Mouse (Mus musculus): ENCODE results near the gene Clasp1. TPM values are rescaled to one million over a fixed set of nuclear protein-coding genes. Genes with fewer than 3 reads are reported as not detected.
"Not testable (repeated sequence)": the region's sequence is repeated elsewhere in the genome, so short reads cannot be mapped to it uniquely, and the experiment has no call there.

The Clasp1 gene
- polyA plus RNA-seq, 1 experiment from 2014 or later, result 117 TPM

- Histone ChIP-seq H3K4me1 (replicated peaks) (no peaks in the 10 kb centered on the region), H3K27me3 (no peaks in the 10 kb centered on the region), H3K9ac (no peak overlapping the region), H3K27ac (no peak overlapping the region), H3K9me3 (no peaks in the 10 kb centered on the region), H3K4me3 (no peak overlapping the region), H3K4me2 (no peak overlapping the region), H3K36me3 (peaks cover 94% of the 10 kb centered on the region)
- ATAC-seq (ENCODE audit: low FRiP score), result no peak
Measured at GRCm38 (mm10) chr1:118564561-118564960, 175.7 kb downstream of the Clasp1 start.

- ATAC-seq (ENCODE audit: low FRiP score), result no peak
- Histone ChIP-seq H3K9me3 (no peaks in the 10 kb centered on the region), H3K4me1 (replicated peaks) (no peaks in the 10 kb centered on the region), H3K27me3 (no peaks in the 10 kb centered on the region), H3K27ac (no peak overlapping the region), H3K36me3 (peaks cover 94% of the 10 kb centered on the region), H3K9ac (no peak overlapping the region), H3K4me3 (no peak overlapping the region), H3K4me2 (no peak overlapping the region)
- WGBS, result 97% methylated on average over 3 of the region's 3 CpGs
Measured at GRCm38 (mm10) chr1:118567659-118568058, 178.8 kb downstream of the Clasp1 start.

- Histone ChIP-seq H3K9me3 (no peaks in the 10 kb centered on the region), H3K4me2 (no peak overlapping the region), H3K36me3 (peaks cover 61% of the 10 kb centered on the region), H3K27ac (no peak overlapping the region), H3K9ac (no peak overlapping the region), H3K4me3 (no peak overlapping the region), H3K4me1 (replicated peaks) (no peaks in the 10 kb centered on the region), H3K27me3 (no peaks in the 10 kb centered on the region)
- WGBS, result 96% methylated on average over 2 of the region's 2 CpGs
- no peak for ATAC-seq (ENCODE audit: low FRiP score)
Measured at GRCm38 (mm10) chr1:118580174-118580702, 191.4 kb downstream of the Clasp1 start.

- Histone ChIP-seq H3K4me3 (no peak overlapping the region), H3K4me1 (replicated peaks) (no peaks in the 10 kb centered on the region), H3K27ac (no peak overlapping the region), H3K36me3 (peaks cover 52% of the 10 kb centered on the region), H3K9ac (no peak overlapping the region), H3K27me3 (no peaks in the 10 kb centered on the region), H3K4me2 (no peak overlapping the region), H3K9me3 (no peaks in the 10 kb centered on the region)
- WGBS, result 97% methylated on average over 8 of the region's 8 CpGs
- ATAC-seq (ENCODE audit: low FRiP score), result no peak
Measured at GRCm38 (mm10) chr1:118581179-118581578, 192.3 kb downstream of the Clasp1 start.

- H3K27ac ChIP-seq, result no peak overlapping the region
- peaks cover 55% of the 10 kb centered on the region for H3K36me3 ChIP-seq
- 83% methylated on average over 5 of the region's 5 CpGs for WGBS
- ATAC-seq (ENCODE audit: low FRiP score), result no peak
- H3K27me3 ChIP-seq, result no peaks in the 10 kb centered on the region
- no peak overlapping the region for H3K4me3 ChIP-seq
- no peaks in the 10 kb centered on the region for H3K4me1 ChIP-seq (replicated peaks)
- no peak overlapping the region for H3K4me2 ChIP-seq
- no peaks in the 10 kb centered on the region for H3K9me3 ChIP-seq
- H3K9ac ChIP-seq, result no peak overlapping the region
Measured at GRCm38 (mm10) chr1:118589721-118590120, 200.9 kb downstream of the Clasp1 start.

- WGBS, result 97% methylated on average over 4 of the region's 4 CpGs
- no peak for ATAC-seq (ENCODE audit: low FRiP score)
- no peak overlapping the region for H3K4me3 ChIP-seq
- H3K36me3 ChIP-seq, result peaks cover 83% of the 10 kb centered on the region
- H3K27me3 ChIP-seq, result no peaks in the 10 kb centered on the region
- H3K4me2 ChIP-seq, result no peak overlapping the region
- H3K9me3 ChIP-seq, result no peaks in the 10 kb centered on the region
- H3K27ac ChIP-seq, result no peak overlapping the region
- no peak overlapping the region for H3K9ac ChIP-seq
- H3K4me1 ChIP-seq (replicated peaks), result no peaks in the 10 kb centered on the region
Measured at GRCm38 (mm10) chr1:118592933-118593332, 204.1 kb downstream of the Clasp1 start.

- Histone ChIP-seq H3K27me3 (no peaks in the 10 kb centered on the region), H3K9ac (no peak overlapping the region), H3K4me2 (no peak overlapping the region), H3K9me3 (no peaks in the 10 kb centered on the region), H3K27ac (no peak overlapping the region), H3K4me1 (replicated peaks) (no peaks in the 10 kb centered on the region), H3K4me3 (no peak overlapping the region), H3K36me3 (peaks cover 94% of the 10 kb centered on the region)
- no peak for ATAC-seq (ENCODE audit: low FRiP score)
- 88% methylated on average over 2 of the region's 2 CpGs for WGBS
Measured at GRCm38 (mm10) chr1:118595395-118595794, 206.5 kb downstream of the Clasp1 start.

- WGBS, result 94% methylated on average over 2 of the region's 2 CpGs
- Histone ChIP-seq H3K36me3 (peaks cover 96% of the 10 kb centered on the region), H3K4me3 (no peak overlapping the region), H3K9me3 (no peaks in the 10 kb centered on the region), H3K4me2 (no peak overlapping the region), H3K27me3 (no peaks in the 10 kb centered on the region), H3K27ac (no peak overlapping the region), H3K4me1 (replicated peaks) (no peaks in the 10 kb centered on the region), H3K9ac (no peak overlapping the region)
- ATAC-seq (ENCODE audit: low FRiP score), result no peak
Measured at GRCm38 (mm10) chr1:118597475-118598213, 208.8 kb downstream of the Clasp1 start.

- H3K9ac ChIP-seq, result no peak overlapping the region
- no peak overlapping the region for H3K4me2 ChIP-seq
- no peaks in the 10 kb centered on the region for H3K4me1 ChIP-seq (replicated peaks)
- peaks cover 96% of the 10 kb centered on the region for H3K36me3 ChIP-seq
- H3K27ac ChIP-seq, result no peak overlapping the region
- no peak overlapping the region for H3K4me3 ChIP-seq
- WGBS, result 82% methylated on average over 3 of the region's 3 CpGs
- H3K9me3 ChIP-seq, result no peaks in the 10 kb centered on the region
- no peaks in the 10 kb centered on the region for H3K27me3 ChIP-seq
- no peak for ATAC-seq (ENCODE audit: low FRiP score)
Measured at GRCm38 (mm10) chr1:118598339-118598738, 209.5 kb downstream of the Clasp1 start.

GRCm38 (mm10) chr1:118613631-118614183, 224.8 kb downstream of the Clasp1 start:
- Histone ChIP-seq H3K9ac (no peak overlapping the region), H3K27me3 (no peaks in the 10 kb centered on the region), H3K4me1 (replicated peaks) (no peaks in the 10 kb centered on the region), H3K27ac (no peak overlapping the region), H3K36me3 (peaks cover 25% of the 10 kb centered on the region), H3K4me2 (no peak overlapping the region), H3K9me3 (no peaks in the 10 kb centered on the region), H3K4me3 (no peak overlapping the region)
- no peak for ATAC-seq (ENCODE audit: low FRiP score)
- WGBS, result 92% methylated on average over 3 of the region's 3 CpGs

- H3K4me2 ChIP-seq; H3K36me3 ChIP-seq; H3K27me3 ChIP-seq; H3K4me1 ChIP-seq (replicated peaks); ATAC-seq (ENCODE audit: low FRiP score); H3K9ac ChIP-seq; H3K27ac ChIP-seq; H3K4me3 ChIP-seq; H3K9me3 ChIP-seq: not testable (repeated sequence)
- WGBS, result 88% methylated on average over 5 of the region's 5 CpGs
Measured at GRCm38 (mm10) chr1:118621055-118621454, 232.2 kb downstream of the Clasp1 start.

GRCm38 (mm10) chr1:118622857-118623256, 234.0 kb downstream of the Clasp1 start:
- Histone ChIP-seq H3K9me3 (no peaks in the 10 kb centered on the region), H3K9ac (no peak overlapping the region), H3K27ac (no peak overlapping the region), H3K27me3 (peaks cover 21% of the 10 kb centered on the region), H3K4me3 (no peak overlapping the region), H3K4me1 (replicated peaks) (peaks cover 5% of the 10 kb centered on the region), H3K36me3 (no peaks in the 10 kb centered on the region), H3K4me2 (no peak overlapping the region)
- no peak for ATAC-seq (ENCODE audit: low FRiP score)
- 56% methylated on average over 3 of the region's 3 CpGs for WGBS

GRCm38 (mm10) chr1:118625461-118625860, 236.6 kb downstream of the Clasp1 start:
- Histone ChIP-seq H3K27me3 (peaks cover 44% of the 10 kb centered on the region), H3K4me3 (no peak overlapping the region), H3K4me1 (replicated peaks) (peaks cover 13% of the 10 kb centered on the region), H3K36me3 (no peaks in the 10 kb centered on the region), H3K27ac (no peak overlapping the region), H3K9me3 (no peaks in the 10 kb centered on the region), H3K4me2 (no peak overlapping the region), H3K9ac (no peak overlapping the region)
- 29% methylated on average over 6 of the region's 6 CpGs for WGBS
- no peak for ATAC-seq (ENCODE audit: low FRiP score)
